Comparison of ENCODE assay signal across 7 mouse cellular contexts in genomic region chr14:122181815-122182157, GRCm38 (mm10). TPM values are rescaled to one million over a fixed set of nuclear protein-coding genes. Genes with fewer than 3 reads are reported as not detected.
DNase-seq lines count a peak whose midpoint lies in the region; ATAC-seq and TF ChIP-seq lines count a peak whose summit lies in the region.

No protein-coding gene starts in this region.

- TF ChIP-seq POLR2A in thymus, adult 2 months (IDR thresholded peaks at IDR 0.05; ENCODE audit: control insufficient read depth, extremely low read depth, insufficient read depth, low read length, poor library complexity): no peak

- H3K27me3 ChIP-seq in thymus, adult 2 months (ENCODE audit: control insufficient read depth, insufficient read depth, low read length): no peaks in the 10 kb centered on the region
- peaks cover 2% of the 10 kb centered on the region; the same call in 1 of the 2 replicates for H3K27me3 ChIP-seq in forebrain, embryonic 13.5 days
- H3K27me3 ChIP-seq in liver, embryonic 16.5 days (ENCODE audit: control insufficient read depth, insufficient read depth, low read depth, low read length): no peaks in the 10 kb centered on the region

- 0 out of 2 replicates have a peak, but pooled peaks have one; percentile 27 for TF ChIP-seq CTCF in thymus, adult 2 months (IDR thresholded peaks at IDR 0.05; ENCODE audit: borderline replicate concordance, control insufficient read depth, extremely low read depth, insufficient read depth, low read length, poor library complexity)

- peak overlapping the region; percentile 81 for H3K4me3 ChIP-seq in thymus, adult 2 months (ENCODE audit: control insufficient read depth, insufficient read depth, low read length)
- H3K4me3 ChIP-seq in forebrain, embryonic 13.5 days: peak overlapping the region; percentile 64
- H3K4me3 ChIP-seq in liver, embryonic 16.5 days (ENCODE audit: low read depth, low read length): peak overlapping the region; percentile 85

- peak overlapping the region; percentile 66 for H3K4me2 ChIP-seq in forebrain, embryonic 13.5 days
- H3K4me2 ChIP-seq in liver, embryonic 16.5 days (ENCODE audit: low read depth, low read length): peak overlapping the region; percentile 92

- H3K9me3 ChIP-seq in forebrain, embryonic 13.5 days (replicated peaks): no peaks in the 10 kb centered on the region
- no peaks in the 10 kb centered on the region for H3K9me3 ChIP-seq in liver, embryonic 16.5 days (replicated peaks; ENCODE audit: control insufficient read depth, low read length)

- ATAC-seq in forebrain, embryonic 13.5 days: no peak
- ATAC-seq in liver, embryonic 16.5 days (ENCODE audit: low read depth): peak; percentile 57

- 2% methylated on average over 12 of the region's 12 CpGs for WGBS in thymus, adult 2 months
- 1% methylated on average over 12 of the region's 12 CpGs for WGBS in forebrain, embryonic 13.5 days
- WGBS in liver, embryonic 16.5 days (ENCODE audit: insufficient replicate concordance): under 1% methylated on average over 12 of the region's 12 CpGs

- H3K9ac ChIP-seq in forebrain, embryonic 13.5 days: peak overlapping the region; percentile 56
- H3K9ac ChIP-seq in liver, embryonic 16.5 days (ENCODE audit: low read depth, low read length): peak overlapping the region; percentile 85

- H3K27ac ChIP-seq in thymus, adult 2 months (ENCODE audit: control insufficient read depth, insufficient read depth, low read length): no peak overlapping the region
- H3K27ac ChIP-seq in forebrain, embryonic 13.5 days: no peak overlapping the region
- peak overlapping the region; percentile 80 for H3K27ac ChIP-seq in liver, embryonic 16.5 days (ENCODE audit: low read length)

- no peak for DNase-seq in thymus, adult 2 months
- DNase-seq in thymus, postnatal 36 days: no peak
- DNase-seq in right cerebral cortex, postnatal 25 days: no peak
- DNase-seq in cerebellum, postnatal 4 days (ENCODE audit: low spot score in 2 of 2): no peak
- DNase-seq in kidney, postnatal 4 days: no peak

- H3K36me3 ChIP-seq in thymus, adult 2 months (ENCODE audit: control insufficient read depth, insufficient read depth, low read length): no peaks in the 10 kb centered on the region
- no peaks in the 10 kb centered on the region for H3K36me3 ChIP-seq in forebrain, embryonic 13.5 days (ENCODE audit: poor library complexity, severe bottlenecking)
- no peaks in the 10 kb centered on the region for H3K36me3 ChIP-seq in liver, embryonic 16.5 days (ENCODE audit: control insufficient read depth, insufficient read depth)

- 0 out of 2 replicates have a peak, but pooled peaks cover 2% of the 10 kb centered on the region for H3K4me1 ChIP-seq in thymus, adult 2 months (replicated peaks; ENCODE audit: control insufficient read depth, insufficient read depth, low read length)
- H3K4me1 ChIP-seq in forebrain, embryonic 13.5 days: peaks cover 9% of the 10 kb centered on the region; the same call in 1 of the 2 replicates
- H3K4me1 ChIP-seq in liver, embryonic 16.5 days (ENCODE audit: control insufficient read depth, low read depth, low read length): peaks cover 32% of the 10 kb centered on the region

RNA-seq across cellular contexts. Expression of gene Clybl, which starts 0.3 kb away (rescaled TPM):
- polyA plus RNA-seq in thymus, adult 2 months (2012; rRNA removed): 4.3 and 5.5 TPM in 2 replicates
- 21.0 and 22.9 TPM in 2 replicates for polyA plus RNA-seq in forebrain, embryonic 13.5 days (2015; fragmentation: Nextera tagmentation; extraction: Ambion mirVana)
- 22.1 and 23.1 TPM in 2 replicates for polyA plus RNA-seq in liver, embryonic 16.5 days (2015; fragmentation: Nextera tagmentation; extraction: Ambion mirVana)
